Mouse (Mus musculus): ENCODE data around the gene 1700014D04Rik. TPM values are rescaled to one million over a fixed set of nuclear protein-coding genes. Genes with fewer than 3 reads are reported as not detected.

1700014D04Rik gene
- total and polyA plus RNA-seq, 3 experiments: not detected

DNA sequence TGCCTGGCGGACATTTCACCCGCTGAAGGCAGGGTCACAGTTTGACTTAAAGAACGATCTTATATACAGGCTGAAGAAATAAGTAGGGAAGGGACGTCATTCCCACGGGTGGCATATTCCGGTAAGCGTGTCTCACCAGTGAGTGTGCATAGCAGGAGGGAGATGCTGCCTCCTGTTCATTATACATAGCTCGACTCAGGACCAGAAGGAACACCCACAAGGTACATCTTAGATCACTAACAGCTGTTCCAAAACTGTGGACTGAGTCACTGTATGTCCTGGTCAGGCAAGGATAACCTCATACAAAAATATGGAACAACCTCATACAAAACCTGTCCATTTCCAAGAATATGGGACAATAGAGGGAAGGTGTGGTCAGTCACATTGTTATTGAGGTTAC, 47.4 kb downstream of the 1700014D04Rik start:
- Histone ChIP-seq H3K9ac (ENCODE audit: insufficient read depth, low read depth) (no peak overlapping the region), H3K79me2 (replicated peaks; ENCODE audit: control insufficient read depth, extremely low read depth, insufficient read depth, poor library complexity, severe bottlenecking) (no peaks in the 10 kb centered on the region), H3K4me1 (ENCODE audit: control insufficient read depth in 1 of 2, insufficient read depth in 2 of 2) (no peaks in the 10 kb centered on the region), H3K36me3 (replicated peaks in 1 of 2; ENCODE audit: control insufficient read depth in 1 of 2, insufficient read depth in 1 of 2, low read length in 1 of 2) (no peaks in the 10 kb centered on the region), H3K4me3 (replicated peaks in 1 of 3; ENCODE audit: low read depth in 2 of 3, low read length in 2 of 3, poor library complexity in 1 of 3) (no peak overlapping the region), H3K9me3 (replicated peaks; ENCODE audit: low read length) (no peaks in the 10 kb centered on the region), H3K27ac (ENCODE audit: insufficient read depth, low read depth) (no peak overlapping the region), H3K27me3 (replicated peaks) (peaks cover 15% of the 10 kb centered on the region), H3K4me2 (ENCODE audit: insufficient read depth, low read depth, poor library complexity, severe bottlenecking) (no peak overlapping the region)
- in situ Hi-C loops (cut with MboI; ENCODE audit: low pct_ligation_motif_present, low pct_unique_long_range_greater_than_20kb, low sequenced_read_pairs) (no loop called here), dilution Hi-C loops (cut with MboI; ENCODE audit: extremely low pct_ligation_motif_present, extremely low pct_unique_long_range_greater_than_20kb, low sequenced_read_pairs) (no loop called here)
- DNase-seq (ENCODE audit: extremely low read depth): no peak
- TF ChIP-seq BHLHE40 (IDR thresholded peaks at IDR 0.05; ENCODE audit: low read depth, low read length): no peak
- TF ChIP-seq JUND (conservative IDR thresholded peaks at IDR 0.05; ENCODE audit: low read depth, low read length): no peak
- TF ChIP-seq TCF12 (IDR thresholded peaks at IDR 0.05; ENCODE audit: low read depth, low read length): no peak
- TF ChIP-seq CHD1 (IDR thresholded peaks at IDR 0.05; ENCODE audit: low read depth, low read length): no peak
- TF ChIP-seq HCFC1 (IDR thresholded peaks at IDR 0.05; ENCODE audit: low read depth, low read length): no peak
- no peak for TF ChIP-seq USF1 (IDR thresholded peaks at IDR 0.05; ENCODE audit: low read depth, low read length)
- TF ChIP-seq ZNF384 (IDR thresholded peaks at IDR 0.05; ENCODE audit: low read depth, low read length): no peak
- no peak for TF ChIP-seq UBTF (IDR thresholded peaks at IDR 0.05; ENCODE audit: low read depth, low read length)
- no peak for TF ChIP-seq USF2 (conservative IDR thresholded peaks at IDR 0.05; ENCODE audit: low read depth, low read length)
- no peak for TF ChIP-seq PAX5 (IDR thresholded peaks at IDR 0.05; ENCODE audit: low read length)
- TF ChIP-seq ZC3H11A (IDR thresholded peaks at IDR 0.05; ENCODE audit: low read depth, low read length): no peak
- TF ChIP-seq MYC (IDR thresholded peaks at IDR 0.05; ENCODE audit: low read depth, low read length): no peak
- TF ChIP-seq MAX (IDR thresholded peaks at IDR 0.05; ENCODE audit: low read length): no peak
- no peak for TF ChIP-seq MXI1 (IDR thresholded peaks at IDR 0.05; ENCODE audit: low read depth, low read length)
- TF ChIP-seq ZMIZ1 (IDR thresholded peaks at IDR 0.05; ENCODE audit: low read depth, low read length): no peak
- TF ChIP-seq RCOR1 (conservative IDR thresholded peaks at IDR 0.05; ENCODE audit: low read depth, low read length): no peak
- TF ChIP-seq EP300 (IDR thresholded peaks at IDR 0.05; ENCODE audit: low read length): no peak
- TF ChIP-seq E2F4 (IDR thresholded peaks at IDR 0.05; ENCODE audit: insufficient replicate concordance, low read depth, low read length): no peak

DNA sequence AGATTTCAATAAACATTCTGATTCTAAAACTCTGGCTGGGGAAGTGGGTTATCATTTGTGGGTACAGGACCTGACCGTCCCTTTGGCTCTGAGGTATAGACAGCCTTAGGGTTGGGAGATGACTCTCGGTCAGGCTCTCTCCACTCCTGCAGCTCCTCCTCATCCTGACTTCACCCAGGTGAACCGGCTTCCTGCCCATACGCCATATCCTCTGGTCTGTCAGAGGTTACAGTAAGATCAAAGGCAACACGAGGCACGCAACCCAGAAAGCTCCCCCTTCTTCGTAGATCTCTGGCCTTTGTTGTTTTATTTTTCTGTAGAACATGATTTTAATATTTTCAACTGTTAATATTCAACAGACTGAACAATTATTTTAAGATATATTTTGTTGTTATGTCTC, 50.8 kb downstream of the 1700014D04Rik start:
- TF ChIP-seq MAX (IDR thresholded peaks at IDR 0.05; ENCODE audit: low read length) (no peak), ZKSCAN1 (IDR thresholded peaks at IDR 0.05; ENCODE audit: borderline replicate concordance, low read depth, low read length) (no peak), NRF1 (IDR thresholded peaks at IDR 0.05; ENCODE audit: low read depth, low read length) (no peak), RCOR1 (conservative IDR thresholded peaks at IDR 0.05; ENCODE audit: low read depth, low read length) (no peak), USF1 (IDR thresholded peaks at IDR 0.05; ENCODE audit: low read depth, low read length) (no peak), ETS1 (conservative IDR thresholded peaks at IDR 0.05; ENCODE audit: low read depth, low read length) (no peak), MAZ (IDR thresholded peaks at IDR 0.05; ENCODE audit: low read depth, low read length) (no peak), IRF4 (IDR thresholded peaks at IDR 0.05; ENCODE audit: low read depth, low read length) (no peak), CHD2 (IDR thresholded peaks at IDR 0.05; ENCODE audit: low read length) (no peak), JUN (IDR thresholded peaks at IDR 0.05; ENCODE audit: insufficient read depth, low read depth, low read length) (no peak), CTCF (conservative IDR thresholded peaks at IDR 0.05 in 1 of 2, IDR thresholded peaks at IDR 0.05 in 1 of 2; ENCODE audit: low read depth in 2 of 2, low read length in 2 of 2) (no peak), JUND (conservative IDR thresholded peaks at IDR 0.05; ENCODE audit: low read depth, low read length) (no peak), KAT2A (IDR thresholded peaks at IDR 0.05; ENCODE audit: insufficient replicate concordance, low read length) (no peak), POLR2A (IDR thresholded peaks at IDR 0.05; ENCODE audit: low read depth, low read length) (no peak), SIN3A (IDR thresholded peaks at IDR 0.05; ENCODE audit: low read length) (no peak), USF2 (conservative IDR thresholded peaks at IDR 0.05; ENCODE audit: low read depth, low read length) (no peak), CHD1 (IDR thresholded peaks at IDR 0.05; ENCODE audit: low read depth, low read length) (no peak), MXI1 (IDR thresholded peaks at IDR 0.05; ENCODE audit: low read depth, low read length) (no peak), MYC (IDR thresholded peaks at IDR 0.05; ENCODE audit: low read depth, low read length) (no peak)
- Histone ChIP-seq H3K4me3 (replicated peaks in 1 of 3; ENCODE audit: low read depth in 2 of 3, low read length in 2 of 3, poor library complexity in 1 of 3) (no peak overlapping the region), H3K27me3 (replicated peaks) (no peaks in the 10 kb centered on the region), H3K79me2 (replicated peaks; ENCODE audit: control insufficient read depth, extremely low read depth, insufficient read depth, poor library complexity, severe bottlenecking) (no peaks in the 10 kb centered on the region), H3K36me3 (replicated peaks in 1 of 2; ENCODE audit: control insufficient read depth in 1 of 2, insufficient read depth in 1 of 2, low read length in 1 of 2) (no peaks in the 10 kb centered on the region), H3K9ac (ENCODE audit: insufficient read depth, low read depth) (no peak overlapping the region), H3K9me3 (replicated peaks; ENCODE audit: low read length) (peaks cover 3% of the 10 kb centered on the region), H3K4me2 (ENCODE audit: insufficient read depth, low read depth, poor library complexity, severe bottlenecking) (no peak overlapping the region), H3K4me1 (ENCODE audit: control insufficient read depth in 1 of 2, insufficient read depth in 2 of 2) (no peaks in the 10 kb centered on the region), H3K27ac (ENCODE audit: insufficient read depth, low read depth) (no peak overlapping the region)
- dilution Hi-C loops (cut with MboI; ENCODE audit: extremely low pct_ligation_motif_present, extremely low pct_unique_long_range_greater_than_20kb, low sequenced_read_pairs) (no loop called here), in situ Hi-C loops (cut with MboI; ENCODE audit: low pct_ligation_motif_present, low pct_unique_long_range_greater_than_20kb, low sequenced_read_pairs) (no loop called here)
- DNase-seq (ENCODE audit: extremely low read depth): no peak
